Mouse (Mus musculus) liver, embryonic 14.5 days (tissue): ENCODE measurements at regions not wholly inside any gene's neighbourhood (a gene's known extent, or its start where the extent isn't known, plus 50 kb on each side); places are given as distances from the start of the nearest gene placed in this dataset.

Source experiments
- ATAC-seq: fragments of 200-750 bp; cut with Nextera tagmentation; 2 replicates; pipeline ENCODE4 v1.8.0; 2017; ENCODE audit warnings: moderate number of reproducible peaks, mild to moderate bottlenecking, moderate library complexity; ENCODE audit not compliant: insufficient read depth
- DNase-seq, 3 experiments: peaks; one replicate each; pipeline ENCODE4 v3.0.0-alpha.2; 2012 to 2013; ENCODE audit warnings: low read depth in 3 of 3, low spot score in 3 of 3
- H3K27ac ChIP-seq: fragments of 300-500 bp; sonication (generic); 2 replicates; pipeline ENCODE4 v1.5.1; 2014; ENCODE audit warnings: moderate library complexity, mild to moderate bottlenecking, control low read depth, inconsistent platforms
- H3K27me3 ChIP-seq: fragments of 300-500 bp; sonication (generic); 2 replicates; pipeline ENCODE4 v1.6.1; 2014; ENCODE audit warnings: mild to moderate bottlenecking, low read length, moderate library complexity; ENCODE audit not compliant: control insufficient read depth, insufficient read depth
- H3K36me3 ChIP-seq: fragments of 300-500 bp; sonication (generic); replicated peaks from 2 replicates; pipeline ENCODE4 v1.6.1; 2014; ENCODE audit warnings: low read depth; ENCODE audit not compliant: control insufficient read depth, insufficient read depth
- H3K4me1 ChIP-seq, 2 experiments: fragments of 200-500 bp in 1 of 2; fragments of 300-500 bp in 1 of 2; sonication (generic) in 1 of 2; replicated peaks; 2 replicates each; pipeline ENCODE4 v1.6.1; 2012 to 2014; ENCODE audit warnings: antibody characterized with exemption in 1 of 2, inconsistent platforms in 1 of 2, low read length in 1 of 2; ENCODE audit not compliant: control insufficient read depth in 2 of 2, insufficient read depth in 2 of 2
- H3K4me2 ChIP-seq: fragments of 300-500 bp; sonication (generic); 2 replicates; pipeline ENCODE4 v1.6.1; 2014; ENCODE audit warnings: low read depth, mild to moderate bottlenecking, control low read depth, moderate library complexity
- H3K4me3 ChIP-seq, 2 experiments: fragments of 200-500 bp in 1 of 2; fragments of 300-500 bp in 1 of 2; sonication (generic) in 1 of 2; 2 replicates each; pipeline ENCODE4 v1.5.1; 2012 to 2014; ENCODE audit warnings: low read depth in 2 of 2, low read length in 2 of 2, mild to moderate bottlenecking in 2 of 2, control low read depth in 1 of 2, inconsistent platforms in 1 of 2, moderate library complexity in 1 of 2; ENCODE audit not compliant: insufficient read depth in 1 of 2
- H3K9ac ChIP-seq: fragments of 300-500 bp; sonication (generic); replicated peaks from 2 replicates; pipeline ENCODE4 v1.6.1; 2014; ENCODE audit warnings: mild to moderate bottlenecking, control low read depth, moderate library complexity
- H3K9me3 ChIP-seq: fragments of 300-500 bp; sonication (generic); 2 replicates; pipeline ENCODE4 v1.6.1; 2016; ENCODE audit warnings: low read length, mixed read lengths; ENCODE audit not compliant: control insufficient read depth
- CTCF ChIP-seq: IDR thresholded peaks from 2 replicates; pipeline ENCODE4 v1.5.1; 2016; ENCODE audit warnings: antibody characterized with exemption, low read depth, control low read depth
- EP300 ChIP-seq: IDR thresholded peaks from 2 replicates; pipeline ENCODE4 v1.6.1; 2016; ENCODE audit warnings: antibody characterized with exemption, low read depth
- WGBS: fragments of 180-500 bp; shearing (Covaris S2); extraction: QIAGEN DNeasy Blood & Tissue Kit; methylation state at CpG from one replicate; pipeline ENCODE4 v1.1.7; 2014; ENCODE audit not compliant: insufficient replicate concordance; 5-methylcytosine and 5-hydroxymethylcytosine counted together

DNA sequence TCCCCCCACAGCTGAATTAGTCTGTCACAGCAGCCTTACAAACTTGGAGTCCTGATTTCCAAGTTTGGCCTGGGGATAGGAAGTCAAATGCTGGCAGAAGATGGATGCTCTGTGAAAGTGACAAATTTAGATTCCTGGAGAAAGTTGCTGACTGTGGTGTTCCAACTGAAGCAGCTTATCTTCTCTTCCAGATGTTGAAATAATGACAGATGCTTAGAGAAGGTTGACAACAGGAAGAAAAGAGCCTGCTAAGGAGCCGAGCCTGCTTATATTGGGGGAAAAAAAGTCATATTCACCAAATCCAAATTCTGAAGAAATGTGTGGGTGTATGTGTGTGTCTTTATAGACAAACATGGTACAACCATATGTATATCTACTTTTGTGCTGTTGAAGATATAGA lies 1380.4 kb upstream of the Cdh8 start:
- WGBS, result 29% methylated on average over 1 of the region's 1 CpGs
- no peak for TF ChIP-seq EP300
- no peak for TF ChIP-seq CTCF
- no peak for ATAC-seq
- Histone ChIP-seq H3K9ac (no peak overlapping the region), H3K4me3 (no peak overlapping the region), H3K36me3 (no peaks in the 10 kb centered on the region), H3K4me2 (no peak overlapping the region), H3K9me3 (no peaks in the 10 kb centered on the region), H3K27me3 (no peaks in the 10 kb centered on the region), H3K27ac (no peak overlapping the region), H3K4me1 (no peaks in the 10 kb centered on the region)
- peak in 1 of 3 experiments; percentile 0 for DNase-seq

DNA sequence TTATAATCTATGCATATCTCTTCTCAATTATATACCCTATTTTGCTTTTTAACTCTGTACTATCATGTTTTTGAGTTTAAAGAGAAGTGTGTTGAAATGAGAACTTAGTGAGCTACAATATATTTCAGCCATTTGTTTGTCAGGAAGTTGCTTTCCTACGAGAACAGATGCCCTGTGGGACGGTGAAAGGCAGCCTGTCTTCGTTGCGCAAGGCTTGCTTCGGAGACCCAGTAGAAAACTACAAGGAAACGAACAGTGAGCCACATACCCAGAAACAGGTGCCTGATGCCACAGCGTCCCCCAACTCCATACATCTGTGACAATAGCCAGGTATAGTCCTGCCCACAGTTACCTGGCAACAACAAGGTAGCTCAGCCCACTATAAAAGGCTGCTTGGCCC lies 1377.7 kb upstream of the Cdh8 start:
- Histone ChIP-seq H3K9ac (no peak overlapping the region), H3K27ac (no peak overlapping the region), H3K4me2 (no peak overlapping the region), H3K4me3 (no peak overlapping the region), H3K36me3 (no peaks in the 10 kb centered on the region), H3K27me3 (no peaks in the 10 kb centered on the region), H3K4me1 (no peaks in the 10 kb centered on the region), H3K9me3 (no peaks in the 10 kb centered on the region)
- 69% methylated on average over 7 of the region's 7 CpGs for WGBS
- TF ChIP-seq CTCF (no peak), EP300 (no peak)
- DNase-seq, result no peak
- ATAC-seq, result no peak

DNA sequence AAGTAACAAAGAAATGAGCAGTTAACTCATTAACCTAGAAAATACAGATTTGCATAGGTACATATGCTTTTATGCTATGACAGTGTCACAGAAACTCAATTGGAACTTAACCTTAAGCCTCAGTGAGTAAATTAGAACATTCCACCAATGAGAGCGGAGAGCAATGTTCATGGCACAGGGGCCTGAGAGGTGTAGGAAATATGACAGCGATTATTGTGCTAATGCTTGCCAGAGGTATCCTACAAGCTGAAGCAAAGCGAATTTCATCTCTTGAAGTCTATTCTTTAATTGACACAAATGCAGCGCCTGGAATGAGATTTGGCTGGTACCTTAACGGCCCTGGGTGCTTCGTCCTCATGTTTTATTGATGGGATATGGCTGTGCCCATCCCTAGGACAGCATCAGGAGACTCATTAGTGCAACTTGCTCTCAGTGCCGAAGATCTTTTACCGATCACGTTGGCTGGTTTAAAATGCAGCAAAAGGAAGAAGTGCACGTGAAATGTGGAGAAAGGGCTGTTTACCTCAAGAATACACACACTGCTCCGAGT lies 1374.4 kb upstream of the Cdh8 start:
- Histone ChIP-seq H3K9me3 (no peaks in the 10 kb centered on the region), H3K4me3 (no peak overlapping the region), H3K4me1 (no peaks in the 10 kb centered on the region), H3K27me3 (no peaks in the 10 kb centered on the region), H3K9ac (no peak overlapping the region), H3K36me3 (no peaks in the 10 kb centered on the region), H3K4me2 (no peak overlapping the region), H3K27ac (no peak overlapping the region)
- ATAC-seq (no peak), DNase-seq (no peak)
- no peak for TF ChIP-seq CTCF
- no peak for TF ChIP-seq EP300
- WGBS, result 65% methylated on average over 11 of the region's 11 CpGs

DNA sequence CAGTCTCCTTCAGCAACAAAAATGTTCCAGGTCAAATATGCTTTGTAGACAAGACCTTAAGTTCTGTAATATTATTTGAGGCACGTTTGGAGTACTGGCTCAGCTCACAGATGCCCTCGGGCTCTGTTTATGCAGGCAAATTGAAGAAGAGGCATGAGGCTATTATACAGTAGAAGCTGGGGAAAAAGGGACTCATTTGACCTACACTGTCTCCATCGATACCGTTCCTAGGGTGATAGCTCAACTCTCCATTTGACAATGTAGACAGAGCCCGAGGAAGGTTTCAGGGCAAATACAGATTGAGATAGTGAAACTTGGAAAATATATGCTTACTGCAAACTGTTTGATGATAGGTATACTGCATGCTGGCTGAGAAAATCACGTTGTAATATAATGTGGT lies 1371.9 kb upstream of the Cdh8 start:
- H3K4me2 ChIP-seq, result no peak overlapping the region
- no peaks in the 10 kb centered on the region for H3K36me3 ChIP-seq
- no peak overlapping the region for H3K4me3 ChIP-seq
- no peaks in the 10 kb centered on the region for H3K4me1 ChIP-seq
- no peaks in the 10 kb centered on the region for H3K27me3 ChIP-seq
- H3K9me3 ChIP-seq, result no peaks in the 10 kb centered on the region
- no peak for DNase-seq
- no peak overlapping the region for H3K27ac ChIP-seq
- 60% methylated on average over 6 of the region's 6 CpGs for WGBS
- ATAC-seq, result no peak
- H3K9ac ChIP-seq, result no peak overlapping the region
- TF ChIP-seq EP300 (no peak), CTCF (no peak)

DNA sequence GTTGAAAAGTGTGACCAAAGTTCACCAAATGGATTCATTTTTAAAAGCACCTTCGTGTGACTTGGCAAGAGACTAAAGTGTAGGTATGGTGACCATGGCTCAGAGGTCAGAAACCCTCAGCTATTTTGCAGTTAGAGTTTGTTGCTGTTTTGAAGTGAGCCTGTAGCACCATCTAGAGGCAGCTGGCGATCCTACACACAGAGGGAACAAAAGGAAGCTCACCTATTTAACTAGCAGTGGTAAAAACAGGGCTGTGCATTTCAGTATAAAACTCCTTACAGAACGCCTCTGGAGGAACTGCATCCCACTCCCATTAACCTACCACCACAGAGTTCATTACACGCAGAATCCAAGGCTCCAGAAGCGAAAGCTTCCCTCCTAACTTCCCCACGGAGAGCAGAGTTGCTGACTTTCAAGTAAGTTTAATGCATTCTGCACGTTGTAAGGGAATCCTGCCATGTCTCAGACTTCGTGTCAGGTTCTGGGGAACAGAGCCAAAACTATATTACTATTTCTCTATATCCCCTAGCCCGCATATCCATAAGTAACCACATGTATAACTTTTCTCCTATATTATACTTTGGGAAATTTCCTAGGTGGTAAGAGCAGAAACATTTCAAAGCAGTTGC lies 1356.6 kb upstream of the Cdh8 start:
- Histone ChIP-seq H3K4me3 (no peak overlapping the region), H3K27ac (no peak overlapping the region), H3K27me3 (no peaks in the 10 kb centered on the region), H3K4me1 (no peaks in the 10 kb centered on the region), H3K4me2 (no peak overlapping the region), H3K9ac (no peak overlapping the region), H3K36me3 (no peaks in the 10 kb centered on the region), H3K9me3 (no peaks in the 10 kb centered on the region)
- WGBS, result 25% methylated on average over 9 of the region's 9 CpGs
- ATAC-seq (no peak), DNase-seq (peak in 1 of 3 experiments; percentile 0)
- TF ChIP-seq EP300, result no peak
- peak; percentile 54 for TF ChIP-seq CTCF
